Mouse (Mus musculus): ENCODE measurements around the gene Hpca. TPM values are rescaled to one million over a fixed set of nuclear protein-coding genes. Genes with fewer than 3 reads are reported as not detected.

The Hpca gene
- total RNA-seq (2023; ENCODE audit: inconsistent age), result not detected in 4 replicates

GRCm38 (mm10) chr4:129121569-129122086 lies at the start of gene Hpca:
Gene Hpca (minus strand): TSS chr4:129122036.

GRCm38 (mm10) chr4:129136579-129137391 lies 14.9 kb upstream of the Hpca start, which contains the start of gene Fndc5:
Gene Fndc5 (plus strand): TSS chr4:129136999.

GRCm38 (mm10) chr4:129105356-129105755 lies 16.5 kb downstream of the Hpca start, which contains the start of gene Tmem54:
Gene Tmem54 (plus strand): TSS chr4:129105548.

Other genes with a start within 250 kb of the Hpca start
- gene Trim62, start 238.5 kb downstream of the Hpca start, total RNA-seq (2023; ENCODE audit: inconsistent age), result 1.6 to 2.8 TPM (median 2.6 TPM) in 4 replicates
- 0.51 to 0.55 TPM in 2 of 4 replicates, not detected in the others for gene Azin2, start 159.6 kb downstream of the Hpca start, total RNA-seq (2023; ENCODE audit: inconsistent age)
- gene Ak2, start 130.1 kb downstream of the Hpca start, total RNA-seq (2023; ENCODE audit: inconsistent age), result 64.8 to 72.4 TPM (median 70.8 TPM) in 4 replicates
- 170 to 190 TPM (median 176 TPM) in 4 replicates for gene Rnf19b, start 63.8 kb downstream of the Hpca start, total RNA-seq (2023; ENCODE audit: inconsistent age)
- not detected in 4 replicates for gene Tmem54, start 16.5 kb downstream of the Hpca start, total RNA-seq (2023; ENCODE audit: inconsistent age)
- gene Fndc5, start 15.0 kb upstream of the Hpca start, total RNA-seq (2023; ENCODE audit: inconsistent age), result not detected in 4 replicates
- 39.2 to 47.0 TPM (median 44.0 TPM) in 4 replicates for gene S100pbp, start 67.7 kb upstream of the Hpca start, total RNA-seq (2023; ENCODE audit: inconsistent age)
- 43.8 to 56.6 TPM (median 48.5 TPM) in 4 replicates for gene Yars, start 67.7 kb upstream of the Hpca start, total RNA-seq (2023; ENCODE audit: inconsistent age)
- 0.12 to 0.58 TPM (median 0.33 TPM) in 4 replicates for gene C77080, start 139.4 kb upstream of the Hpca start, total RNA-seq (2023; ENCODE audit: inconsistent age)
- not detected in 4 replicates for gene Sync, start 165.6 kb upstream of the Hpca start, total RNA-seq (2023; ENCODE audit: inconsistent age)
- 166 to 175 TPM (median 171 TPM) in 4 replicates for gene Rbbp4, start 213.3 kb upstream of the Hpca start, total RNA-seq (2023; ENCODE audit: inconsistent age)
- gene Zbtb8os, start 213.7 kb upstream of the Hpca start, total RNA-seq (2023; ENCODE audit: inconsistent age), result 37.3 to 44.0 TPM (median 41.2 TPM) in 4 replicates